Mouse (Mus musculus) thymus, postnatal 4 days (tissue): Measurements from ENCODE around the gene Uba52.

Experiments
- DNase-seq: peaks from one replicate; pipeline ENCODE4 v3.0.0; 2021

The Uba52 gene

DNA sequence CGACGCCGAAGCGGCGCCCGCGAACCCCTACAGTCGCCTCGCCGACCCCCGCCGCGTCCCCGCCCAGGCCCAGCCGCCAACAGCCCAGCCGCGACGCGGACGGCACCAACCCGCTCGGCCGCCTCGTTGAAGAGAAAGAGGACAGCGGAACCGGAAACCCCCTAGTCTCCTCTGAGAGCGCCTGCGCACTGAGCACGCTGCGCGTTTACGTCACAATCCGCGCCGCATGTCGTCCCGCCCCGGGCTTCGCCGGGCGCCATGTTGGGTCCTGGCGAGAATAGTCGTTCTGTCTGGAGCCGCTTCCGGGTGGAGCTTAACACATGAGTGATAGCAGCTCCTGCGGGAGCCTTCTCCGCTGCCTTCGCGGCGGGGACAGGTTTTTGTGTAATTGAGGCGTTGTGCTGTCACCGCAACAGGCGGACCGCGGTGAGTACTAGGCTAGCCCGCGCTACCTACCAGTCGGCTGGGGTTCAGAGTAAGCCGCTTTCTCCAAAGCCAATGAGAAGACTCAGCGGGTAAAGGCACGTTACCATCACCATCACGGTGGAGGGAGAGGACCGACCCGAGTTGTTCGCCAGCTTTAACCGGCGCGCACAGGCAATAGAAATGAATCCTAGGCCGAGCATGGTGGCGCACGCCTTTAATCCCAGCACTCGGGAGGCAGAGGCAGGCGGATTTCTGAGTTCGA lies at the start of gene Uba52:
Uba52 (minus strand) TSS at position 574 of the 688 bp plus-strand sequence.
- DNase-seq, result peak; percentile 97

DNA sequence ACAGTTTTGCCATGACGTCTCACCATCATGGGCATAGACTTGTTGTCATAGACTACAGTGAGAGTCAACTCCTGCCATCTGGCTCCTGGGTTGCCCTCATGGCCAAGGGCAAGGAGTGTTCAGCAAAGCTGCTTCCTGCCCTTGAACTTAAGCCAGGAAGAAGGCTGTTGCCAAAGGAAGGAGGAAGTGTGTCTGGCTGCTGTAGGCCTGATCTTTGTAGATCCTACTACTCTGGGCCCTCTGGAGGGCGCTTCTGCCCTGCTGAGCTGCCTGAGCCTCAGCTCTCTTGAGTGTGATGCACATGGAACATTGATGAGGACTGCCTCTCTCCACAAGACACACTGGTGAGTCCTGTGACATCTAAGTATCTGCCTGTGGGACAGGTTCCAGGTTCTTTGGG lies 49.5 kb upstream of the Uba52 start:
- DNase-seq, result peak; percentile 71

DNA sequence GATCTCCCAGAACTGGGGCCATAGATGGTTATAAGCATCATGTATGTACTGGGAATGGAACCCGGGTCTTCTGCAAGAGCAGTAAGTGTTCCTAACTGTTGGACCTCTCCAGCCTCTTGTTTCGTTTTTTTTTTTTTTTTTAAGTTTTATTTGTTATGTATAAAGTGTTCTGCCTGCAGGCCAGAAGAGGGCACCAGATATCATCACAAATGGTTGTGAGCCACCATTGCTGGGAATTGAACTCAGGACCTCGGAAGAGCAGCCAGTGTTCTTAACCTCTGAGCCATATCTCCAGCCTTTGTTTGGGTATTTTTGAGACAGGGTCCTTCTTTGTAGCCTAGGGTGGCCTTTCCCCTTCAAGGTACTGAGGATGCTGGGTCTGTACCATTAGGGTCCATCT lies 48.4 kb upstream of the Uba52 start:
- DNase-seq, result no peak

DNA sequence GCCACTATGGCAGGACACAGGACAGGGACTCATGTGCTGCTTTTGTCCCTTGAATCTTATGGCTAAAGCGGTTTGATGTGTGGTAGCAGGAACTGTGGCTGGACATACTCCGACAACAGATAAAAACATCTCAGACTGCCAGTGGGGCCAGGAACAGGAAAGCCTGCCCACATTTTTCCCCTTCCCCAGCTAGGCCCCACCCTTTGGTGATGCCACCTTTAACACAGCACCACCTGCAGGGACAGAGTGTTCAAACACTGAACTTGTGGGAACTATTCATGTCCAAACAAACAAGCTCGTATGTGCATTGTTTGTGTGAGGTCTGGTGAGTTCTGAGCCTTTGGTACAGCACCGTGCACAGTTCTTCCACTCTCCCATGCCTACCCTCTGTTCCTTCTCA lies 47.7 kb upstream of the Uba52 start:
- peak; percentile 82 for DNase-seq

DNA sequence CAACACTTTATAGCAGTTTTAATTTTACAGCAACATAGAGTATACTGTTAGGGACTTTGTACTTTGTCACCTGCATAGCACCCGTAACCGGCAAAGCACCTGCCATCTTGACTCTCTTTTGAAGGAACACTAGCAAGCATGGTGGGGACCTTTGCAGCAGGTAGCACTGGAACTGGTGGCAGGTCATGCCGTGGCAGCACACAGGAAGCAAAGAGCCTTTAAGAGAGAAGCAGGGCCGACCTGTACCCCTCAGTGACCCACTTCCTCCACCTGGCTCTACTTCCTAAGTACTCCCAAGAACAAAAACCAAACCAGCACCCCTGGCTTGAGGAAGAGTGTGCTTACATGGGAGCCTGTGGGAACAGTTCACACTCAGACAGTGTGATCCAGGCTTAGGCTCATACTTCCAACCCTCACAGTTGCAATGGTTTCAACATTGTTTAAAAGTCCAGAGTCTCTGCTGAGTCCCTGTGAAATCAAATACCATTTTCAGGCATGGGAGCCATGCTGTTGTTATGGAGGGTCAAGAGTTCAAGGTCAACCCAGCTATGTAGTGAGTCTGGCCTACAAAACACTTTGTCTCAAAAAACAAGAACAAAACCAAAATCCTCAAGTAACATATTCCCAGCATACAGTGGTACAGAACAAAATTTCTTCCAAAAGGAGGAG lies 44.6 kb upstream of the Uba52 start:
- peak; percentile 55 for DNase-seq

DNA sequence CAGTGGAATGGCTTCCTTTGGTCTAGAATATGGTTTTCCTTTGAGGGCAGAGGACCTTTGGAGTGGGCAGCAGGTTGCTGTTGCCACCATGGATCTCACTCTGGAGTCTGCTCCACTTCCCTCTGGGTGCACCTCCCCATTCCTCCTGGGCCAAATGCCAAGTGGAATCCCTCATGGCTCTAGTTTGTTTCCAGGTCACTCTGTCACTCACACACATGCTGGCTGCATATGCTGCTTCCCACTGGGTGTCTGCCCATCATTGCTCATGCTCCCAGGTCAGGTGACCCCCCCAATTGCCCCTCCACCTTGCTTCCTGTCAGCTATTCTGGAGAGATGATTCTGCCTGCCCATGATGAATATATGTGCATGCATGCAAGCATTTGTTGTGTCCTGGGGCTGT lies 43.1 kb upstream of the Uba52 start:
- no peak for DNase-seq

DNA sequence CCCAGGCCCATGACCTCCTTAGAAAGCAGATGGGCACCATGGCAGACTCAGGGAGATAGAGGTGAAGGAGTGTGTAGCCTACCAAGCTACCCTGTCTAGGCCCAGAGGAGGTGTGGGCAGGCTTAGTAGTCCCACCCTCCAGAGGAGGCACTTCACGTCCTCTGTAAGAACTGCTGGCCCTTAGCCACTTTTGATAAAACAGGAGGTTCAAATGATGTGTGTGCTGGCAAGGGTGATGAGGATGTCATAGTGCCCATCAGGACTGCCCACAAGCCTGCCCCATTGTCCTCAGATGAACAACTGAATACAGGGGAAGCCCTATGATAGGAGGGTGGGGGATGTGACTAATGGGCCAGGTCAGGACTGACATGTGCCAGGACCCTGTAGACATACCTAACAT lies 42.2 kb upstream of the Uba52 start:
- DNase-seq, result no peak

DNA sequence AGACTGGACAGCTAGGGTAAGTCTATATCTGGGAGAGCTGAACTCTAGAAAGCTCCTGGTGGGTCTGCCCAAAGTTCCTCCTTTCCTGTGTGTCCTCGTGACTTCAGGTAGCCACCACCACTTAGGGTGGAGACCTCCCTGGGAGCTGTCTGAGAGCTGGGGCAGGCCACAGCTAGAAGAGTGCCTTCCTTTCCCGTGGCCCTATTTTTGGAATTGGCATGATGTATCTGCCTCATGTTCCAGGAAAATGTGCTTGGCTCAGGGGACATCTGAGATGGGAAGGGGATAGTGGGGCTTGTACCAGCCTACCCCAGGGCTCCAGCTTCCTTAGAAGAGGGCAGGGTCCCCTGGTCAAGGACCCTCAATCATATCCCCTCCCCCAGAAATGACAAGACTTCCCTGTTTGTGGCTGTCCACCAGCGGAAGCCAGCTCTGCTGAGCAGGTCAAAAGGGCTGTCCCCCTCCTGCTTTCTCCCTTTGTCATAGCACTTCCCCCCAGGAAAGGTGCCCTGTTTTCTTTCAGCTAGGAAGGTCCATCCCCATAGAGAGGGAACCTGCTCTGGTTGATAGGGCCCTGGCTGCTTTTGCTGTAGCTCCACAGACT lies 41.1 kb upstream of the Uba52 start:
- DNase-seq, result no peak

DNA sequence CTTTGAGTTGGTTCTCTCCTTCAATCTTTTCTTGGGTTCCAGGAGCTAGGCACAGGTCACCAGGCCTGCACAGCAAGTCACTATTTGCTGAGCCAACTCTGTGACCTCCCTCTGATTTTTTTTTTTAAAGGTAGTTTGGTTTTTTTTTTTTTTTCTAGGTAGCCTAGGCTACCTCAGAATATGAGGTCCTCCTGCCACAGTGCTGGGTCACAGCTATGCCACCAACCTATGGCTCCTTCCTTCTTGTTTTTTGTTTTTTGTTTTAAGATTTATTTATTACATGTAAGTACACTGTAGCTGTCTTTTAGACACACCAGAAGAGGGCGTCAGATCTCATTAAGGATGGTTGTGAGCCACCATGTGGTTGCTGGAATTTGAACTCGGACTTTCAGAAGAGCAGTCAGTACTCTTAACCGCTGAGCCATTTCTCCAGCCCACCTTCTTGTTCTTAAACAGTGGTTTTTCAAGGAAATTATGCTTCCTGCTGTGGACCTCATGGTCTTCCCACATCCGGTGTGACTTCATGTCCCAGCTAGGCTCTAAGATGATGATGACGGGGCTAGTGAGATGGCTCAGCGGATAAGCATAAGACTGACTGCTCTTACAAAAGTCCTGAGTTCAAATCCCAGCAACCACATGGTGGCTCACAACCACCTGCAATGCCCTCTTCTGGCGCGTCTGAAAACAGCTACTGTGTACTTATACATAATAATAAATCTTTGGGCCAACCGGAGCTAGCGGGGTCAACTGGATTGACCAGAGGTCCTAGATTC lies 39.0 kb upstream of the Uba52 start:
- DNase-seq, result peak; percentile 52

DNA sequence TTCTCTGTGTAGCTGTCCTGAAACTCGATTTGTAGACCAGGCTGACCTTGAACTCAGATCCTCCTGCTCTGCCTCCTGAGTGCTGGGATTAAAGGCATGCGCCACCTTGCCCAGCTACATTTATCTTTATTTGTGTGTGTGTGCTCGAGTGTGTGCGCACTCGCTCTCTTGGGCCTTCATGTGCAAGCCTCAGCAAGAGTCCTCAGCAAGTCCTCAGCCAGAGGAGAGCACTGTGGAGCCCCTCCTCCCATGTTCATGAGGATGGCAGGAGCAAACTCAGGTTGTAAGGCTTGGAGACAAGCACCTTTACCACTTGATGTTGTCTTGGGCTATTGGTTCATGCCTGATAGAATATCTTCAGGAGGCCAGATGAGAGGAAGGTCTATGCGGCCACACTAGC lies 37.2 kb upstream of the Uba52 start:
- DNase-seq, result no peak

DNA sequence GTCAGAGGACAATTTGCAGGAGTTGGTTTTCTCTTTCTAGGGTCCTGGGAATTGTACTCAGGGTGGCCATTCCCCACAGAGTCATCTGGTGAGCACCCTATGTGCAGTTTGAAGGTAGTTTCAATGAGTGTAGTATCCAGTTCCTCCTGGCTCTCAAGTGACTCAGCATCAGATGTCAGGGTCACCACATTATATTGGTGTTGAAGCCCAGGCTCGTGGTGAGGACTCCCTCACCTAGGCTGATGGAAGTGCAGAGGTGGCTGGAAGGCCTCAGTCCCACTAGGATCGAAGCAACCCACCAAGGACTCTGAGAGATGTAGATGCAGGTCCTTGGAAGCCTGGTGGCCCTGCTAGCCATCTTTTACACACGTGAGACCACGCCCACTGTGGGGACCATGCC lies 35.8 kb upstream of the Uba52 start:
- DNase-seq, result no peak

DNA sequence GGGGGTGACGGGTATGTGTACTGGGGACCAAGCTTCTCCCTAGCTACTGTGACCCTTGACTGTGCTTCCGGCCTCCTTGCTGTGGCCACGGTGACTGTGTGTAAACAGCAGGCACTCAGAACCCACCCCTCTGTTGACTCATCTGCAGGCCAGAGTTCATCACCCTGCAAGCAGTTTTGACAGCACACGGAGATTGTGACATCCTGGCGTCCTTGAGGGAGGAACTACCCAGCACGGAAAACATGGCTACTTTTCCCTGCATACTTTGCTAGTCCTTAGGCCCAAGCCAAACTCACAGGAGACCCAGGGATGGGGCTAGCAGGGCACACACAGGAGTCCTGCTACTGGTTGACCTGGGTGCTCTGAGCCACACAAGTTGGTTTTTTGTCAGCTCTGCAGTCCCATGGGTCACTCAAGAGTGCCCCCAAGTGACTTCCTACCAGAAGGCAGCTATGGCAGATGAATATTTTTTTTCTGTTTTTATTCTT lies 33.6 kb upstream of the Uba52 start:
- DNase-seq, result peak; percentile 69

DNA sequence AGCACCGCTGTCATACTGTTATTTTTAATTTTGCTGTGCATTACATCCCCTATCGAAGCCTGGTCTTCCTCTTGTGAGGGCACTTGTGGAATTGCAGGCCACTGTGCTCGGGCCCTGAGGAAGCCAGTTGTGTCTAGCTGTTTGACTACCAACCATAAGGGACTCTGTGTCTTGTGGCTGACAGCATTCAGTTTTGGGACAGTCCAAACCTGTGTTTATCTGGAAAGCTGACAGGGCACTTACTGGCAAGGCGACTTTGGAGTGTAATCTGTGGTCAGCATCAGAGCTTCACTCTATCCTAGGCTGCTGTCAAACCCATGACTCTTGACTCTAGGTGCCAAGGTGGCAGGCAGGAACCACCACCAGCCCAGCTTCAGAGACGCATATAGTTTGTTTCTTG lies 30.5 kb upstream of the Uba52 start:
- no peak for DNase-seq

DNA sequence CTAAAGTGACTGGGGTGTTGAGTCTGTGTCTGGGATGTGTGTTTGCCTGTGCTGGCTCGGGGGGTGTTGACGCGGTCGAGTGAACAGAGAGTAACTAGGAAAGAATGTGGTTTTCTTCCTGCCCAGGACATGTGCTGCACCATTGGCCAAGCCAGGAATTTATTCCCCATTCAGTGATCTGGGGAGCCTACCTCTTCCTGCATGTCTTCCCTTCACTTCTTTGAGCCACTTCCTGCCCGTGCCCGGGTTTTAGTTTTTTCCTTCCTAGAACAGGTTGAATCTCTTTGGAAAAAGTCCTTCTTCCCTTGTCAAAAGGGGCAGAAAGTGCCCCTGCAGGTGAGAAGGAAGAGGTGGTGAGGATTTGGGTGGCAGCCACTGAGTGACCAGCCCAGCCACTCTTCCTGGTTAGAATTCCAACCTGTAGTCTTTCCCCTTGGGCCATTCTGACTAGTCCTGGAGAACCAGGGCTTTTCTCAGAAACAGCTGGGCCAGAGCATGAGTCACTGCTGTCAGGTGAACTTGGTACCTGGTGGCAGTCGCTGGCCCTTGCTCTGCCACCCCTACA lies 30.0 kb upstream of the Uba52 start:
- DNase-seq, result no peak

DNA sequence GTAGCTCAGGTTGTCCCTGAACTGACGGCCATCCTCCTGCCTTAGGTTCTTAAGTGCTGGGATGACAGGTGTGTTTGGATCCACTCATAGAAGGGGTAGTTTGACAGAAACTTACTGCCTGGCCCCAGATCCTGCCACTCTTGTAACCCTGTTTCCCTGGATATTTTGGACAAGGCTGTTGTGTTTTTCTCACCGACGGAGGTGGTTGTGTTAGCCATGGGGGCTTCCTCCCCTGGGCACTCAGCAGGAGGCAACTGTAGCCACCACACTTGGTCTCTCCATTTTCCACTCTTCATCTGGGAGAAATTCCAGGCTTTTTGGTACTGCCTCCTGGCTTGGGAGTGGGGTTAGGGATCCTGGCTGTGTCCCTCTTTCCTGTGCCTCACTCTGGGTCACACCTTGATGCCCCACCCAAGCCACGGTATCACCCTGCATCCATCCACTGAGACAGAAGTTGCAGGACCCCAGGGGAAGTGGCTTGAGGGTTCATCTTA lies 29.5 kb upstream of the Uba52 start:
- no peak for DNase-seq

DNA sequence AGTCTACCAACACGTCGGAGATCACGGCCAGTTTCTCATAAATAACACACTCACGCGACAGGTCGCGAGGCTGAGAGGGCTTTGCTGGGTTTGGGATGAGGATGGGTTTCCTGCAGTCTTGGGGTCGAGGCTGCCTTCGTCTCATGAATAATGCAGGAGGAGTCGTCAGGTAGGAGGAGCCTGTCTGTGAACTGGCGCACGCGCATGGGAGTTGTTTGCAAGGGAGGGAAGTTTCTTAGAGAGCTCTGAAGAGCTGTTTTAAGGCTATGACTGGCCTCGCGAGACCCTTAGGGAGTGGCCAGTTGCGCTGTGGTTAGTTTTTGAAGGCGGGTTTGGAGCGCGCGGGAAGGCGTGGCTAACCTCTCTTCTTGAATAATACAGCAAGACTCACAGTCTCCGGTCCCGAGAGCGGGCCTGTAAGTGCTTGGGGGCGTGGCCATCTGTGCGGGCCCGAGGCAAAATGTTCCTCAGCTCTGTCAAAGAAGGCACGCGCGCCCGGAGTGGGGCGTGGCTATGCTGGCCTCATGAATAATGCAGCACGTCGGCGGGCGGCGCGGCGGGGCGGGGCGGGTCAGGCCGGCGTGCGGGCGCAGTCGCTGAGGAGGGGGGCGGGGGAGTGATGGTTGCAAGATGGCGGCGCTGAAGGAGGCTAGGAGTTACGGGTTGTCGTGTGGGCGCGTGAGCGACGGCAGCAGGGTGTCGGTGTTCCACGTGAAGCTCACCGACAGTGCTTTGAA lies 28.6 kb upstream of the Uba52 start, which contains the start of gene Ell:
Ell (plus strand) TSS at position 381 of the 737 bp plus-strand sequence.
- peak; percentile 100 for DNase-seq

DNA sequence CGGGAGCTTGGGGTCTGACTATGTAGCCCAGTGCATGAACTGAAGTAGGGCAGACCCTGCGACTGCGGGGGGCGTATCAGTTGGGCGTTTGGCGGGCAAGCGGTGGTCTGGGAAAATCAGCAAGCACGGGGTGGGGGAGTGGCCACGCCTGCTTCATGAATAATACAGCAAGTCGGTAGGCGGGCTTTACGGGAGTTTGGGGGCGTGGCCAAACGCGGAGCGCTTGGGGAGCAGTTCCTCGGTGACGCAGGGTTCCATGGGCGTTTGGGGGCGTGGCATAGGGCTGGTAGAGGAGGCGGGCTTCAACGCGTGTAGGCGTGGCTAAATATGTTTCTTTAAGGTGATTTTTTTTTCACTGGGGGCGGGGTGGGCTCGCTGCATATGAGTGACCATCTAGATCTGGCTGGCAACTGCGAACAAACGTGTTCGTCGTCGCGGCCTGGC lies 28.1 kb upstream of the Uba52 start:
- peak; percentile 100 for DNase-seq

DNA sequence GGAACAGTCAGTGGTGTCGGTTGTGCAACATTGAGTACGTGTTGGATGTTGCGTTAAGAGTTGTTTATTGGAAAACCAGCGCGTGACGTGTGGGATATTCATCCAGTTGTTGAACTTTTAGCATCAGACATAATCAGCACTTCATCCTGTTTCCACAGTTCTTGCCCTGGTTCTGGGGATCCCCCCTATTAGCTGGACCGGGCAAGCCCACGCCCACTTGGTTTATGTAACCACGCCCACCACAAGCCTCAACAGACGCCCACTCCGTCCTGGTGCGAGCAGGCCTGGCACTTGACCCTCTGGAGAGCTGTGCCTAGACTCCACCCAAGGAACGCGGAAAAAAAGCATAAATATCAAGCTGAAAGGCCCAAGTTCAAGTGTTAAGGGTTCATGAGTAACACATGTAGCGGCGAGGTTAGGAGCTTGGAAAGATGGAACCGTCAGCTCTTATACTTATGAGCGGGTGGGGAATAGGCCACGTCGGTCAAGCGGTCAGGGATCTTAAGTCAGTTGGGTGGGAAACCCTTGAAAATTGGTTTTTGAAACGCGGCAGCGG lies 27.5 kb upstream of the Uba52 start:
- DNase-seq, result peak; percentile 52

DNA sequence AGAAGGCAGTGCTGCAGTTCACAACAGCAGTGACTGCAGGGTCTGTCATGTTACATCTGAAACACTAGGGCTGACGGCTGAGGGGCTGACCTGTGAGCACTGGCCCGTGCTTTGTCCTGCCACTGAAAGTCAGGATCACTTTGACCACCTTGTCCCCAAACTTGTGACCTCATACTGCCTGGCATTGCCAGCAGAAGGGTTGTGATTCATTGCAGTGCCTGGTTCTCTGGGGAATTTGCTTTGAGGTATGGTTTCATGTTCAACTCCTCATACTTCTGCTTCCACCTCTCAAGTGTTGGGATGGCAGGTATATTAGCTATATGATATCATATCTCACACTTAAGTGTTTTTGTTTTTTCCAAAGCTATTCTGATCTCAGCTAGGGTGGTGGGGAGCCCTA lies 25.1 kb upstream of the Uba52 start:
- no peak for DNase-seq

DNA sequence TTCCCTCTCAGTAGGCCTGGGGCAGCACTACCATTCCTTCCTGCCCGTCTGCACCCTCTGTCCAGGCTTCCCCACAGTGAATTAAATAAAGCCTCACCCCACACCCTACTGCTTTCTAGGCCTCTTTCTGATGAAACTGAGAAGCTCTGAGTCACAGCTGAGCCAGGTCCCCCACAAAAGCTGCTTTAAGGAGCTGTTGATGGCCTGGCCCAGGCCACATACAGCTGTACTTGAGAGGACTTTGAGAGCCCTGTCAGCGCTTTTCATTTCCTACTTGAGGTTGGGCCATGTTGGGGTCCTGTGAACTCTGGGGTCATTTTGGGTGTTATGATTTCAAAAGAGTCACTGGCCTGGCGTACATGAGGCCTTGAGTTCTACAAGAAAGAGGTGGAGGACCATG lies 24.6 kb upstream of the Uba52 start:
- no peak for DNase-seq

DNA sequence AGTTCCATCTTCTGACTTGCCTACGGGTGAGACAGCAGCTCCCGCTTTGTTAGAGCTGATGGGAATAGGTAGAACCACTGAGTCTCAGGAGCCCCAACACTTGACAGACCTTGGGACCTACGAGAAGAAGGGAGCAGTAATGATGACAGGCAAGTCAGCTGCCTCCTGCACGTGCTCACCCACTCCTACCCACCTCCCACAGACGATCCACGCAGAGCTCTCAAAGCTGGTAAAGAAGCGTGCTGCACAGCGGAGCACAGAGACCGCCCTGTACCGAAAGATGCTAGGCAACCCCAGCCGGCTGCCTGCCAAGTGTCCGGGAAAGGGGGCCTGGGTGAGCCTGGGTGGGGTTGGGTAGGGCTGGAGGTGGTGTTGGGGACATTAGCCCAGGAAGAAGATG lies 23.7 kb upstream of the Uba52 start:
- DNase-seq, result no peak

DNA sequence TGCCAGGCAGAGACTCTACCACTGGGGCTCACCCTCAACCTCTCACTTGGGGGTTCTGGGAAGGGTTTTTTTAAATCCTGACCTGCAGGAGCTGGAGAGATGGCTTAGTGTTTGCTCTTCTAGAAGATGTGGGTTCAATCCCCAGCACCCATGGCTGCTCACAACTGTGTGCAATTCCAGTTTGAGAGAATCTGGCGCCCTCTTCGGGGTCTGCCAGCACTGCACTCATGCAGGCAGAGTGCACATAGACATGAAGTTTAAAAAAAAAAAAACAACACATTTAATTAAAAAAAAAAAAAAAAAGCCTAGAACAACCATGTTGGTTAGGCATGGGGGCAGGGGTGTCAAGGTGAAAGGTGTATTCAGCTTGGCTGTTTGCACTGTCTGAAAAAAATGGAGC lies 19.7 kb upstream of the Uba52 start:
- peak; percentile 64 for DNase-seq
